Mouse (Mus musculus) bone marrow, adult 2 months (tissue): ENCODE results near the gene Pabpn1l.

Experiments used
- CTCF ChIP-seq: fragments of 200-500 bp; IDR thresholded peaks from 2 replicates; pipeline ENCODE4 v1.5.1; 2011; ENCODE audit warnings: low read length, control low read depth; ENCODE audit not compliant: control insufficient read depth, insufficient read depth
- POLR2A ChIP-seq: fragments of 200-500 bp; IDR thresholded peaks from 2 replicates; pipeline ENCODE4 v1.6.1; 2011; ENCODE audit warnings: low read depth, mild to moderate bottlenecking, control low read depth, low read length, borderline replicate concordance; ENCODE audit not compliant: control insufficient read depth

DNA sequence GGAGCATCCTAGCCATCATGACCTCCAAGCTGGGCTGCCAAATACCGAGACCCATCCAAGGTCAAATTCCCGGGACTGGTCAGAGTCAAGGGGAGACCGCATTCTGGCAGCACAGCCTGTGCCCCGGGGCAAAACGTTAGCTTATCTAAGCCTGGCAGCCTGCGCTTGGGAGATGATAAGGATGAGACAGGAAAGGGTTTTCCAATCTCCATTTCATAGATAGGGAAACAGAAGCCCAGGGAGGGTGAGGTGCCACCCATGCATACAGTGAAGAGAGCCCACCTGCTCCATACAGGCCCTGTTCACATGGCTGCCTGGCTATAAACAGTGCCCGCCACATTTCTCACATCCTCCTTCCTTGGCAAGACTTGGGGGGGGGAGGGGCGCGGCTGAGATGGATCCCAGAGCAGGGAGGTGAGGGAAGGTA lies 43.8 kb upstream of the Pabpn1l start:
- TF ChIP-seq CTCF (no peak), POLR2A (no peak)
